Mouse (Mus musculus): Measurements from ENCODE around the gene Gm12830. TPM values are rescaled to one million over a fixed set of nuclear protein-coding genes. Genes with fewer than 3 reads are reported as not detected.

The Gm12830 gene
- polyA plus RNA-seq, 2 experiments, result not detected

DNA sequence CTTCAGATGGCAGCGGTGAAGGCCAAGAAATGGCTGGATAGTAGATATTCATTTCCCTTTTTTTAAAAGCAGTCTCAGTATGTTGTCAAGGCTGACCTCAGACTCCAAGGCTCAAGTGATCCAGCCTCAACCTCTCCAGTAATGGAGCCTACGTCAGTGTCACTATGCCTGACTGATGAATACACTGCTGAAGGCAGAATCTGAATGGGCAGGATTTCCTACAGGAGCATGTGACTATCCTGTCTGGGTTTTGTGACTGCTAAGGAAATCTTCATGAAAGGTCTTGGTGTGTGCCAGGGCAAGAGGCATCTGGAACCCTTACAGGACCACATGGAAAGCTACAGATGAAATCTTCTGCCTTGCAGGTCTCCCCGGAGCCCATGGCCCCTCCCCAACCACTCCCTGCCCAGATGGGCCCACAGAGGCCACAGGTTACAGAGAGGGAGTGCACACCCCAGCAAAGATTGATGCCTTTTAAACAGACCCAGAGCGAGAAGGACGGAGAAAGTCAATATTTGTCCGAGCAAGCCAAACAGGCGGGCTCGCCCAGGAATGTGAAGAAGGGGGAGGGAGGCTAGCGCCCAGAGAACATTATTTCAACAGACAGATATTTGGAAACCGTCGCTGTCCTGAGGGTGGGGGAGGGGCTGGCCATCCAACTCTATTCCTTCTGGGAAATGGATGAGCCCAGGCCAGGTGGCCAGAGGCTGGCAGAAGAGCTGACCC, 48.4 kb downstream of the Gm12830 start:
- Histone ChIP-seq H3K36me3 (ENCODE audit: control insufficient read depth, insufficient read depth, low read length) (no peaks in the 10 kb centered on the region), H3K4me2 (replicated peaks; ENCODE audit: low read depth, low read length, severe bottlenecking) (no peak overlapping the region), H3K4me3 (replicated peaks; ENCODE audit: low read length) (no peak overlapping the region), H3K4me1 (ENCODE audit: control insufficient read depth, insufficient read depth, low read length) (no peaks in the 10 kb centered on the region), H3K27ac (replicated peaks; ENCODE audit: low read depth, low read length) (no peak overlapping the region), H3K9ac (ENCODE audit: low read depth, low read length, severe bottlenecking) (no peak overlapping the region), H3K27me3 (ENCODE audit: control insufficient read depth, insufficient read depth, low read length) (no peaks in the 10 kb centered on the region), H3K9me3 (ENCODE audit: control insufficient read depth, low read length) (no peaks in the 10 kb centered on the region)
- 44% methylated on average over 11 of the region's 11 CpGs for WGBS
- no peak for TF ChIP-seq POLR2A (IDR thresholded peaks at IDR 0.05; ENCODE audit: borderline replicate concordance, extremely low read depth, insufficient read depth, insufficient read length)
- ATAC-seq (ENCODE audit: low FRiP score, low read depth) (no peak), DNase-seq (ENCODE audit: low spot score) (no peak)

DNA sequence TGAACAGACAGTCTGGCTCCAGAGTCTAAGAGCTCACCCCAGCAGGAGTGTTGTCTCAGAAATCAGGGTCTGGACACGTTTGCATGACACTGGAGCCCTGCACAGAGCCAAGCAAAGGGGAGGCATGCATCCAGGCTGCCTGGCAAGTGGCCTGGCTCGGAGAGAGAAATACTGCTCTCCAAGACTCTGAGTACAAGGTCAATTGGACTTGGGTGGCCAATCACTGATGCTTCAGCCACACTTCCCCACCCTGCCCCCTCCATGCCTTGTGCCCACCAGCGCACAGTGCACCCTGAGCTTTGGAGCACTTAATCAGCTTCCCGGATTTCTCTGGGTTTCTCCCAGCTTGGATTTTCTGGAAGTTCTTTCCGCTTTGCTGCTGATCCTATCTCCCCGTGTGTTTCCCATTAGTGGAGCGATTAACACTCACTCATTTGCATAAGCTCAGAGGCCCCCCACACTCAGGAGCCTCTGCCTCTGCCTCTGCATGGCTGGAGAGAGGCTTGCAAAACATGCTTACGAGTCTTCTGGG, 55.0 kb downstream of the Gm12830 start:
- Histone ChIP-seq H3K27me3 (ENCODE audit: control insufficient read depth, insufficient read depth, low read length) (no peaks in the 10 kb centered on the region), H3K36me3 (ENCODE audit: control insufficient read depth, insufficient read depth, low read length) (no peaks in the 10 kb centered on the region), H3K9me3 (ENCODE audit: control insufficient read depth, low read length) (no peaks in the 10 kb centered on the region), H3K9ac (ENCODE audit: low read depth, low read length, severe bottlenecking) (no peak overlapping the region), H3K4me2 (replicated peaks; ENCODE audit: low read depth, low read length, severe bottlenecking) (no peak overlapping the region), H3K27ac (replicated peaks; ENCODE audit: low read depth, low read length) (no peak overlapping the region), H3K4me3 (replicated peaks; ENCODE audit: low read length) (no peak overlapping the region), H3K4me1 (ENCODE audit: control insufficient read depth, insufficient read depth, low read length) (no peaks in the 10 kb centered on the region)
- WGBS, result 21% methylated on average over 8 of the region's 8 CpGs
- TF ChIP-seq POLR2A (IDR thresholded peaks at IDR 0.05; ENCODE audit: borderline replicate concordance, extremely low read depth, insufficient read depth, insufficient read length), result no peak
- ATAC-seq (ENCODE audit: low FRiP score, low read depth) (no peak), DNase-seq (ENCODE audit: low spot score) (no peak)

DNA sequence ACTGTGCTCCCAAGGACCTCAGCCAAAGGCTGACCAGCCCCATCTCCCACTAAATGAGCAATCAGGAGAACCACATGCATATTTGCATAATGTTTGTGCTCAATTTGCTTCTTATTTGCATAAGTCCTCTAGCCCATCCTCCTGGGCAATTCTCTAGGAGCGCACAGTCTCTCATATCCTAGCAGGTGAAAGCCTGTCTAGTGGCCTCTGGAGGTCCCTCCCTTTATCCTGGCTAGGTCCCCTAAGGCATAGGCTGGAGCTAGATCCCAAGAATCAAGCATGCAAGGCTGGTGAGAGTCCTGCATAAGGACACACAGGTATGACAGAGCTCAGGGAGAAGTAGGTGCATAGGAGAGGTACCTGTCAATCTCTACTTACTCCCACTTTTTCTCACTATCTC, 60.7 kb downstream of the Gm12830 start:
- Histone ChIP-seq H3K4me1 (ENCODE audit: control insufficient read depth, insufficient read depth, low read length) (no peaks in the 10 kb centered on the region), H3K4me2 (replicated peaks; ENCODE audit: low read depth, low read length, severe bottlenecking) (no peak overlapping the region), H3K4me3 (replicated peaks; ENCODE audit: low read length) (no peak overlapping the region), H3K9ac (ENCODE audit: low read depth, low read length, severe bottlenecking) (no peak overlapping the region), H3K27me3 (ENCODE audit: control insufficient read depth, insufficient read depth, low read length) (peaks cover 4% of the 10 kb centered on the region; the same call in 1 of the 2 replicates), H3K27ac (replicated peaks; ENCODE audit: low read depth, low read length) (no peak overlapping the region), H3K36me3 (ENCODE audit: control insufficient read depth, insufficient read depth, low read length) (no peaks in the 10 kb centered on the region), H3K9me3 (ENCODE audit: control insufficient read depth, low read length) (no peaks in the 10 kb centered on the region)
- TF ChIP-seq POLR2A (IDR thresholded peaks at IDR 0.05; ENCODE audit: borderline replicate concordance, extremely low read depth, insufficient read depth, insufficient read length), result no peak
- ATAC-seq (ENCODE audit: low FRiP score, low read depth) (no peak), DNase-seq (ENCODE audit: low spot score) (no peak)
- 100% methylated on average over 1 of the region's 1 CpGs for WGBS

DNA sequence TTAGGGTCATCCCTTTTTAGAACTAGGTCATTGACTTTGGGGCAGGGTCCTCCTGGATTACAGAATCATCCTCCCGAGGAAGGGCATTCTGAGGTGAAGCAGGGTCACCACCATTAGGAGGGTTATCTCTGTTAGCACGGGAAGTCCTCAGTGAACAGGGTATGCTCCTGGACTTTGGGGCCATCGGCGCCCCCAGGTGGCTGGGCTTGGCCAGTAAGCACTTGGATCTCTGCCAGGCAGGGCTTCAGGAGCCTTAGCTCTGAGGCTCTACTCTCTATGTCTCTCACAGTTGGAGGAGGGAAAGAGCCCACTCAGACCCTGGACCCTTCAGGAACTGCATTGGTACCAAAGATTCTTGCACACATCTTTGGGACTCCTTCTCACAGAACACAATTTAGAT, 76.3 kb downstream of the Gm12830 start:
- Histone ChIP-seq H3K9me3 (ENCODE audit: control insufficient read depth, low read length) (no peaks in the 10 kb centered on the region), H3K27ac (replicated peaks; ENCODE audit: low read depth, low read length) (no peak overlapping the region), H3K27me3 (ENCODE audit: control insufficient read depth, insufficient read depth, low read length) (peaks cover 58% of the 10 kb centered on the region), H3K36me3 (ENCODE audit: control insufficient read depth, insufficient read depth, low read length) (no peaks in the 10 kb centered on the region), H3K9ac (ENCODE audit: low read depth, low read length, severe bottlenecking) (no peak overlapping the region), H3K4me2 (replicated peaks; ENCODE audit: low read depth, low read length, severe bottlenecking) (no peak overlapping the region), H3K4me3 (replicated peaks; ENCODE audit: low read length) (no peak overlapping the region), H3K4me1 (ENCODE audit: control insufficient read depth, insufficient read depth, low read length) (0 out of 2 replicates have a peak, but pooled peaks cover 4% of the 10 kb centered on the region)
- WGBS, result 8% methylated on average over 4 of the region's 4 CpGs
- TF ChIP-seq POLR2A (IDR thresholded peaks at IDR 0.05; ENCODE audit: borderline replicate concordance, extremely low read depth, insufficient read depth, insufficient read length), result no peak
- no peak for ATAC-seq (ENCODE audit: low FRiP score, low read depth)
- DNase-seq (ENCODE audit: low spot score), result no peak

DNA sequence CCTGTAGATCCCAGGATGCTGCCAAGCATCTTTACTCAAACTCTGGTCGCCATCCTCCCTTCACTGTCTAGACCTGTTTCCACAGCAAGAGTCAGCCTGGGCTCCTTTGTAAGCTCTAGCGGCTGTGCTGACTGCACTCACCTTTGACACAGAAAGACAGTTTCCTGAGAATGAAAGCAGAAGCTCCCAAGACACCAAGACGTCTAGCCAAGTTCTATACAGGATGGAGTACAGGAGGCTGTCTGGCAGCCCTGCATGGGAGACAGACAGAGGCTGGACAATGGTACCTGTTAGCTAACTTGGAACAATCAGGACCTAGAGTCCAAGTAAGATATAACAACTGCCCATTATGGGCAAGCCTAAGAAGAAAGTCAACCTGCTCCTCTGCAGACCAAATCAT, 78.4 kb downstream of the Gm12830 start:
- DNase-seq (ENCODE audit: low spot score) (no peak), ATAC-seq (ENCODE audit: low FRiP score, low read depth) (no peak)
- H3K9ac ChIP-seq (ENCODE audit: low read depth, low read length, severe bottlenecking), result no peak overlapping the region
- H3K4me1 ChIP-seq (ENCODE audit: control insufficient read depth, insufficient read depth, low read length), result 0 out of 2 replicates have a peak, but pooled peaks cover 4% of the 10 kb centered on the region
- no peak overlapping the region for H3K4me3 ChIP-seq (replicated peaks; ENCODE audit: low read length)
- H3K27me3 ChIP-seq (ENCODE audit: control insufficient read depth, insufficient read depth, low read length), result peaks cover 73% of the 10 kb centered on the region
- H3K4me2 ChIP-seq (replicated peaks; ENCODE audit: low read depth, low read length, severe bottlenecking), result no peak overlapping the region
- no peak overlapping the region for H3K27ac ChIP-seq (replicated peaks; ENCODE audit: low read depth, low read length)
- WGBS, result 12% methylated on average over 3 of the region's 3 CpGs
- H3K36me3 ChIP-seq (ENCODE audit: control insufficient read depth, insufficient read depth, low read length), result no peaks in the 10 kb centered on the region
- H3K9me3 ChIP-seq (ENCODE audit: control insufficient read depth, low read length), result no peaks in the 10 kb centered on the region
- TF ChIP-seq POLR2A (IDR thresholded peaks at IDR 0.05; ENCODE audit: borderline replicate concordance, extremely low read depth, insufficient read depth, insufficient read length), result no peak
